Mouse (Mus musculus): ENCODE data around the gene Pomgnt1.

Pomgnt1 gene

DNA sequence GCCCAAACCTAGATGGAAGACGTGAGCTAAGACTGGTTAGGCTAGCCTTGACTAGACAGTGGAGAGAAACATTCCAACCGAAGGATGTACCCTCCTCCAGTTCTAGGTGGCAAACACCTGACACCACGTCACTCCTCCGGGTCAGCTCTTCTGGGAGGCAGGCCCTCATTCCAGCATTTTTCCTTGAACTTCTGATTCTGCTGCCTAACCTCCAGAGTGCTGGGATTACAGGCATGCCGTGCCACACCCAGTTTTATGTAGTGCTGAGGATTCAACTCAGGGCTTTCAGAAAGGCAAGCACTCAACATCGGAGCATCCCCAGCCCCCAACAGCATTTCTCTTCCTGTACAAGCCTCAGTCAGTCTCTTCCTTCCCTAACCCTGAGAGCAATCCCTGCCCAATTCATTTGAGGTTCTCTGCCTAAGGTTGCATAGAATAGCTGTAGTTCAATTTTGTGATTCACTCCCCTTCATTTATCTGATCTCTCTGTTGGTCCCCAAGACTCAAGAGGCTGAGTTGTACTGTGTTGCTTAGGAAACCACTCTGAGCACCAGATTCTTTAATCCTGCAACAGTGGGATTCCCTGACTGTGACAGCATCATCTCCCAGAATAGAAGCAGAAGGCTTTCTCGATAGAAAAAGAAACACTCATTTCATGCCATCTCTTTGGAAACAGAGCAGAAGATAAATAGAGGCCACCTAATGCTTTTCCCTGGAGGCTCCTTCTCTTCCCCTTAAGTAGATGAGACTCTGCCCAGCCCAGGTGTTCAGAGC lies 17.3 kb downstream of the Pomgnt1 start:
- no peak for DNase-seq

DNA sequence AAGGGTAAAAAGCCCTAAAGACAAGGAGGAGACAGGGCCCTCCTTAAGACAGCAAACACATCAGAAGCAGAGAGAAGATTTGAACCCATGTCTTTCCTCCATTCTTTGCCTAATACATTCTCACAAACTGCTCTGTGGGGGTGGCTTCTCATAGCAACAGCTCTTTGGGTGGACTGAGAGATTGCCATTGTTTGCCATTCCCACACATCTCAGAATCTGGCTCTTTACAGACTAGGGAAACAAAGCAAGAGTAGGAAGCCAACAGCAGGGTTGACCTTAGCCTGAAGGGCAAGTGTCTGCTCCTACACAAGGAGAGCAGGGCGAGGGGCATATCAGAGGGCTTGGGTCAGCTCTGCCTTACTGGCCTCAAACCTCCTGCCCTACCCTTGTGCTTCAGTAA lies 18.1 kb downstream of the Pomgnt1 start:
- no peak for DNase-seq

DNA sequence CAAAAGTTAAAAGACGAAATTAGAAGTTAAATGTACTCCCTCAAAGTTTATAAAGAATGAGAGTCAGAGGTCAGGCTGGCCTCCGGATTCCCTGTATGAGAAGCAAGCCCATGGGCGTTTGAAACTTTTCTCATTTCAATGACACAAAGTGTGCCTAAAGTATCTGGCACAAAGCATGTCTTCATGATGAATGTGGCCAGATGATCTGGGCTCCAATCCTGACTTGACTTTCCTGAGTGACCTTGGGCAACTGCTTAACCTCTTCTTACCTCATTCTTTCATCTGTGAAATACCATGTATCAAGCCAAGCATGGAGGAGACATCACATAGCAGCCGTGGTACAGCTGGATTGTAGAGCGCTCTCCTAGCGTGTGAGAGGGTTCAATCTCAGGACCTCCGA lies 18.6 kb downstream of the Pomgnt1 start:
- DNase-seq = no peak

DNA sequence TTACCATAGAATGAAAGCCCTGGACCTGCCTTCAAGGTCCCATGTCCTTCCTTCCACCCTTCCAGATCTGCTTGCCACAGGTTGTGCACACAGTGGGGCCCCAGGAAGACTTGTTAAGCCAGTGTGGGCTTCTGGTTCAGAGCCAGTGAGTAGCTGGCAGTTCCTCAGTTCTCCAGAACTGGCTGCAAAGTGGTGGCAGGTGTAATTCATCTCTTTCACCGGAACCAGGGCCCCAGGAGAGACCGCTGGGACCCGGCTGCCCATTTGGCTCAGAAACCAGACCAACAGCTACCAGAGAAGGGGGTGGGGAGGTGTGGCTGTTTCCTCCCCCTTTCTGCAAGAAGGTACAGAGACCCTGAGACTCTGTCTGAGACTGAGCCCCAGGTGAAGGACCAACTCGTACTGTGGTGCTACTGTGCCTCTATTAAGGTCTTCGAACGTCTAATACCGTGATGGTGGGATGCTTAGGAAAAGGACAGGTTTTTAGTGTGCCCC lies 19.7 kb downstream of the Pomgnt1 start:
- peak; percentile 99 for DNase-seq

DNA sequence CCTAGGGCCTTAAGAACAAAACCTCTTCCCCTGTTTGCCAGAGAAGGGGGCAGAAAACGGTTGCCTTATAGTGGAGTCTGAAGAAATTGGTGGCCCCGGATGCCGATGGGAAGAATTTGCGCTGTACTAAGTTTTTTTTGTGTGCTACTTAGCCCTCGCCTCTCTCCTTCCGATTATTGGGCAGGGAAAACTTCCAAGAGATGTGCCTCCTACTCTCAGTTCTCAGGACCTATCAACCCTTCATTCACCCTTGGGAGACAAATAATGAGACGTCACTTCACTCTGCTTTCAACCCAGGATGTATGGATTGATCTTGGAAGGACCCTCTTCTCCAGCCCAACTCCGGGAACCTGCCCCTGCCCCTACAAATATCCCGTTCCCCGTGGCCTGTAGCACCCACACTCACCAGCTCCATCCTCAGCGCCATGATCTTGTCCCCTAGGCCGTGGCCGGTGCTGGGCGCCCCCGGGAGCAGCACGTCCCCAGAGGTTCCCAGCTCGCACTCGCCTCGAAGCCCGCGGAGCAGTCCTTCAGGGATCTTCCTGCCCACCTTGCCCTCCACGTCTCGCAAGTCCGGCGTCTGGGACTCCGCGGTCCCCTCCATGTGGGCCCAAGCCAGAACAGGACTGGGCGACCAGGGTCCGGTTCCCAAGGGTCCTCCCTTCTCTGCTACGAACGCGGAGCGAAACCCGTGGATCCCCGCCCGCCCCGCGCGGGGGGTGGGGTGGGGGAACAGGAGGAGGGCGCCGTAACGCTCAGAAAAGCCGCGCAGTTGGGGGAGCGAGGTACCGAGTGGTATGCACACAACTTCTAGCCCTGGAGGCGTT lies 20.5 kb downstream of the Pomgnt1 start:
- peak; percentile 85 for DNase-seq

DNA sequence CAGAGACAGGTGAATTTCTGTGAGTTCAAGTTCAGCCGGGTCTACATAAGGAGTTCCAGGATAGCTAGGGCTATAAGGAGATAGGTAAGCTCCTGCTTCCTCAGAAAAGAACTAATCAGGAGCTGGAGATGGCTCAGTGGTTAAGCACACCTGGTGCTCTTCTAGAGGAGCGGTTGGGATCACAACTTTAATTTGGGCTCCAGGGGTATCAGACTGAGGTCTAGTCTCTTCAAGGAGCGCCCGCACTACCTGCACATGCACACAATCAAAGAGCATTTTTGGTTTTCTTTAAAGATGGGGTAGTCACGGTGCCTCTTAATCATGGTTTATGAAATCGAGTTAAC lies 26.1 kb downstream of the Pomgnt1 start:
- no peak for DNase-seq

DNA sequence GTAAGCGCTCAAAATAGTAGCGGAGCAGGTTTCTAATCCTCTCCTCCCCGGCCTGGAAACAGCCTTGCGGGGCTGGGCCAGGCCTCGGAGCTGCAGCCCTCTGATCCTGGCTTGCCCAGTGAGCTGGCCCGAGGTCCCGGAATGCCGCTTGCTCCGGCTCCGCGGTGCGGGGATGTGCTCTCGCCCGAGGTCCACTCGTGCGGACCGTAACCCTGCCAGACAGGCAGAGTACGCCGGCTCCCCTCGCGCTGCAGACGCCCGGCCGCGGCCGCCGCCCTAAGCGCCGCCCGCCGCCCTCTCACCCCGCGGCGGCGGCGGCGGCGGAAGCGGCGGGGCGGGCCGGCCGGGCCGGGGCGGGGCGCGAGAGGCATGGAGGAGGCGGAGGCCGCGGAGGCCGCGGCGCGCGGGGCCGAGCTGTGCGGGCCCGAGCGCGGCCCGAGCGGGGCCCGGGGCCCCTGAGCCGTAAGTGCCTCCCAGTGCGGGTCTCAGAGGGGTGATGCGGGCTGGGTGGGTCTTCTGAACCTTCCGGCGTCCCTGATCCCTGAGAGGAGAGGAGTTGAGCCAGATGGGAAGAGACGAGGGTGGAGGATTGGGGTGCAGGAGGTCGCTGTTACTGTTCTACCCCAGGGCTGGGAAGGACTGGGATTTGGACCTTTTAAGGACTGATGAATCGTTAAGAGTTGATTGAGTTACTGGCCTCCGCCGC lies 26.7 kb downstream of the Pomgnt1 start:
- peak; percentile 66 for DNase-seq

DNA sequence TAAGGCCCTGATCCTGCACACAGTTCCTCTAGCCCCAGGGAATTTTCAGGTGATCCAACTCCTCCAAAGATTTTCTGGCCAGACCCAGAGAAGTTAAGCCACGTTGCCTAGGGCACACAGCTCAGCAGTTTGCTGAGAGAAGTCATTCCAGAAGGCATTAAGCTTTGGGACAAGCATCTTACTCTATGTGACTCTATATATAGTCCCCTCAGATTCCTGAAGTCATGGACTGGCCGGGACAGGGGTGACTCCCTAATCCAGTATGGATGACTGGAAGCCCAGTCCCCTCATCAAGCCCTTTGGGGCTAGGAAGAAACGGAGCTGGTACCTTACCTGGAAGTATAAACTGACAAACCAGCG lies 27.2 kb downstream of the Pomgnt1 start:
- DNase-seq = no peak

DNA sequence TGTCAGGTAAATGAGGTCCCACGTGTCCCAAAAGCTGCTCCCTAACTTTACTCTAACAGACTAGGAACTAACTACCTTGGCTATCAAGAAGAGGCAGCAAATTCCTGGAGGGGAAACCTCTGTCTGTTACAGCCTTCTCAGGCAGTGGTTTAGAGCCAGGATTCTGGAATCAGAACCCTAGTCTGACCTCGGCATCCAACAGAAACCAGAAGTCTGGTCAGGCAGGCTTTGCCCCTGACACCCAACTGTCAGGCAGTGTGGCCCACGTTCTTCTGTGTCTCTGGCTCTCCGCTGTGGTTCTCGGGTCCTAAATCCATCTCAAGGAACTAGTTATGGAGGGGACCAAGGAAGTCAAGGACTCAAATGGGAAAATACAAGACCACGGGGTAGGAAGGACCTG lies 27.6 kb downstream of the Pomgnt1 start, which contains the start of gene Lurap1:
Gene Lurap1, minus strand, starts transcription at position 101 of the 400 bp plus-strand sequence.
- DNase-seq = no peak

DNA sequence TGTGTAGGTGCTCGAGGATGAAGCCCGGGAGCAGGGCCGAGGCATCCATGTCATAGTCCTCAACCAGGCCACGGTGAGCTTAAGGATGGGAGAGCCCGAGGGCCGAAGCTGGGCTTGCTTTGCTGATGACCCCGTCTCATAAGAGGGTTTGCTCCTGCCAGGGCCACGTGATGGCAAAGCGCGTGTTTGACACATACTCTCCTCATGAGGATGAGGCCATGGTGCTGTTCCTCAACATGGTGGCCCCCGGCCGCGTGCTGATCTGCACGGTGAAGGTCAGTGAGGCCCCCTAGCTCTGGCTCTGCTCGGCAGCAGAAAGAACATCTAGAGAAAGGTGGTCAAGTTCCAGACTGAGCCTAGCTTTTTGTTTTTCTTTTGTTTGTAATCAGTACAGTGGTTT lies 29.1 kb downstream of the Pomgnt1 start:
- no peak for DNase-seq

DNA sequence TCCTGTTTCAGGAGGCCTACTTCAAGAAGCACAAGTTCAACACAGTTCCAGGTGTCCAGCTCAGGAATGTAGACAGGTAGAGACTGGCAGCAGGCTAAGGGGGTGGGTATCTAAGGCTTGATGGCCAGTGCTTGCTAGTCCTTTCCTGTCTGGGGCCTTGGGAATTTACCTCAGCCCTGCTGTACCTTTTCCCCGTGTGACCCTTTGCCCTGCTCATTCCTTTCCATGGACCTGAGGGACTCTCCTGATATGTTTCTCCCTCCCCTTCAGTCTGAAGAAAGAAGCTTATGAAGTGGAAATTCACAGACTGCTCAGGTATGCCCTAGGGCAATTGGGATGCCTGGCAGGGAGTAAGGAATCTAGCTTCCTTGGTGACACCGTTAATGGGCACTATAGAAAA lies 34.2 kb downstream of the Pomgnt1 start:
- no peak for DNase-seq

DNA sequence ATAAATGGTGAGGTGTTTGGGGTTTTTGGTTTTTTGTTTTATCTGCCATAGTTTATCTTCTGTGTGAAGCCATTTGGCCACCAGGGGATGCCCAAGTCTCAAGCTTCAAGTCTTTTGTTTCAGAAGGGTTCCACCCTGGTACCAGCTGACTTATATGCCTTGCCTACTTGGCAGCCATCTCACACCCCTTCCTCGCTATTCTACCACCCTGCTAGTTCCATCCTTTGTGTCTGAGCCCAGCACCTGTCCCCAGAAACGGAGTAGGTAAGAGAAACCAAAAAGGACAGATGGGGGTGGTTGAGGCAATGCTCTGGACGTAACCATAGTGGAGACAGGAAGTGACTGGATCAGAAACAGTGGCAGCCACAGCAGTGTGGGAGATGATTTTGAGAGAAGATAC lies 36.3 kb downstream of the Pomgnt1 start:
- DNase-seq = no peak

DNA sequence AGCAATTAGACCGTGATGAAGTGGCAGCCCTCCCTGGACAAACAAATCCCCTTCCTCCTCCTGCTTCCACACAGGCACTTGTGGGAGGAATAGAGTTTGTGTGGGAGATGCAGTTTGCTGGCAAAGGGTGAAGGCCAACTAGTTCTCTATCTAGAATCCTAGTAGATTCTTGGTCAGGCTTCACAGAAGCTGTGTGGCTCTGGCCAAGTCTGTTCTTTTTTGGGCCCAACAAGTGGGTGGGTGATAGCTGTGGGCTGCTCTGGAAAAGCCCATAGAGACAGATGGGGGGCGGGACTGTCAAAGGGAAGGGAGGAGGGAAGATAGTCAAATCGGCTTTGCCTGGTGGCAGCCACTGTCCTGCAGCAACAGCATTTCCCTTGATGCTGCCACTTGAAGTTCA lies 37.1 kb downstream of the Pomgnt1 start:
- DNase-seq = no peak

DNA sequence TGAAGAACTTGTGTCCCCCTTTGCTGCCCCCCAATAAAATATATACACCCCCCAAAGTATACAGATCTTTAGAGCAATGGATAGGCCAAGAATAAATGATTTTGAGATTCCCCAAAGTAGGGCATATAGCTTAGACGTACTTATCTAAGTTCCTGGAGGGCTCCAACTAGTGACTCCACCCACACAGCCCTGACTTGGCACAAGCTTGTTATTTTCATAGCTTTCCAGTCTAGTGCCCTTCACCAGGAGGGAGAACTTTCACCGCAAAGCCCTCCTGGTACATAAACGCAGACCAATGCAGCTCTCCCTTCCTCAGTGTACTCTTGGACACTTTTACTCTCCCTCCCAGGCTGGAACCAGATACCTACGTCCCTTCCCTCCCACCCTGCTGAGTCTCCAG lies 38.5 kb downstream of the Pomgnt1 start:
- DNase-seq = no peak

DNA sequence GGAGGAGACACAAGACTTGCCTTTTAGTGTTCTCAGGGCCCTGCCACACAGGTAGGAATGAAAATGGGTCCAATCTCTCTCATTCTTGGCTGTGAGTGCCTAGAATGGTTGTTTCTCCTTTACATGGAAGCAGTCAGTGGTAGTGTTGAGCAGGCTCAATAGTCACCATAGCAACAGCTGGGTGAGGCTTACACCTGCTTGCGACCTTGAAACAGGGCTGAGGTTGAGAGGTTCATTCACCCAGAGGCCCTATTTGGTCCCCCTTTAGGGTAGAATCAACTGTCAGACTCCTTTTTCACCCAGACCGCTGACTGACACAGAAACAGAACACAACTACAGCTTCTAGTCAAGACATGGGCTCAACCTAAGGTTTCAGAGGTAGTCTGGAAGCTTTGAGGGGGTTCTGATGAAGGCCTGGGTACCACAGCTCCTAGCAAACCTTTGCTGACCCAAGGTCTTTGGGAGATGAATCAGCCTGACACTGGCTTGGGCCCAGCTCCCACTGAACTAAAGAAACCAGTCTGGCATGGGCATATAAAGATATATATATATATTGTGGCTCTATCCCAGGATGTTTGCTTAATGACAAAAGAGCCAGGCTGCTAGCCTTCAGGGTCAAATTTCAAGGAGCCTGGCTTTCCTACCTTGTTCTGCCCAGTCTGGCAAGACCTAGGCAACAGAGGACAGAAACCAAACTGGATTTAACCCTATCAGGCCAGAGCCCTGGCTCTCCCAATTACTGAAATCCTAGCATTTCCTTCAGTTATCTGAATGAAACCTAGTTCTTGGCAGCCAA lies 41.3 kb downstream of the Pomgnt1 start:
- DNase-seq = no peak

DNA sequence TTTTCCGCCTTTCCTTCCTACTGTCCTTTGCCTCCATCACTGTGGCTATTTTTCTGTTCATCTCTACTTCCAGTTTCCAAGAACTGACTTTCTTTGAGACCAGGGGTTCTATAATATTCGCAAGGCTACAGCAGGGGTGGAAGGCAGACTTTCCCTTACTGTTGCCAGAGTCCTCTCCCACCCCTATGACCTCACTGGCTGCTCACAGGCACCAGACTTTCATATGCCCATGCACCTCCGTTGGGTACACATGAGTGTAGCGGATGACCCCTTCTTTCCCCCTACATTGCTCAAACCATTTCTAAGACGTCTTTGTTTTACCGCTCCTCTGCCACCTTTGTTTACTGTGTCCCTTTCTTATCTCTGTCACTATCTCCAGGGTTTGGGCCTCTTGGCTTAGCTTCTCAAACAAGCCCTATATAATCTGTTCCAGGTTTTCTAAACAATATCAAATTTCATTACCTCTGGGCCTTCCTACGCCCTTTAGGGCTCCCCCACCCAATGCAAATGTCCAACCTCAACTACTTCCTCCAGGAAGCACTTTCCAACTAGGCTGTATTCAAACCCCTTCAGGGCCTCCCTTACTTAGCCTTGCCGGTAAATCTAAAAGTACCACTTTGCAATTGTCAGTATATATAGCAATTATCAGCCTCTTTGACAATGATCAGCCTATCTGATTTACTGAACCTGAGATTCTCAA lies 42.2 kb downstream of the Pomgnt1 start:
- no peak for DNase-seq

DNA sequence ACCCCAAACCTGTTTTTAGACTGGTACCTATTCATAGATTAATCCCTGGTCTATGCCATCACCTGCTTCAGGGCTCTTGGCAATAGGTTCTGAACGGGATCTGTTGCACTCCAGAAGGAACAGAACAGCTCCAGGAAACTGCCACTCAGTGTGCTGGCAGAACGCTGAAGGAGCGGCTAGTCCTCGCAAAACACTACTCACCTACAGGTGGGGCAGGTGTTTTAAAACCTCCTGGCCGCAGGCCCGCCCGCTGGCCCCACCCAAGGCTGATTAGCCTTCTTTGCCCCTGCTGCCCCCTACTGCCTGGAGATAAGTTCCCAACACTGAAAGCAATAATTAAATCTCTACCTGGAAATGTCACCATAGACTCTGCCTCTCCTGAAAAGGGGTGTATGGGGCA lies 43.8 kb downstream of the Pomgnt1 start, which contains the start of gene Tspan1:
Gene Tspan1, minus strand, starts transcription at position 198 of the 400 bp plus-strand sequence.
- DNase-seq = no peak

DNA sequence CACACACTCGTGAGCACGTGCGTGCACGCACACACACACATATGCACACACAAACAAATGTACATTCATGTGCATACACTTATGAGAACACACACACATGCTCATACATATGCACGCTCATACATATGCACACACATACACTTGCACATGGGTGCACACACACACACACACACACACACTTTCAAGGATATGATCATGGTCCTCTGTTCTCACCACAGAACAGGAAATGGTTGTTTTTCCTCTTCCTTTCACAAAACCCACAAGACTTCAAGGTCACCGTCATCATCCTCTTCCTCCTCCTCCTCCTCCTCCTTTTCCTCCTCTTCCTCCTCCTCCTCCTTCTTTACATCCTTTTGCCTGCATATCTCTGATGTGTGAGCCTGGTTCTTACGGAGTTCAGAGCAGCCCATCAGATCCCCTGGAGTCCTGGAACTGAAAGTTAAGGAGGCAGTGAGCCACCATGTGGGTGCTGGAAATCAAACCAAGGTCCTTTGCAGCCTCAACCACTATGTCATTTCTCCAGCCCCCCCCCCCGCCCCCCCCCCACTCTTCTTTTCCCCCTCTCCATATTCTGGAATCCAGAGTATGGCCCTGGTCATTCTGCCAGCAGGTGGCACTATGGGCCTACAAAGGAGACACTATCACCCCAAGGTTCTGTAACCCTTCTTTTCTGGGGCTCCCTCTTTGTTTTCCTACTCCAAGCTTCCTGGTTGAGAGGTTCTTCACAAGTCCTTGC lies 45.1 kb downstream of the Pomgnt1 start:
- DNase-seq = peak; percentile 79

DNA sequence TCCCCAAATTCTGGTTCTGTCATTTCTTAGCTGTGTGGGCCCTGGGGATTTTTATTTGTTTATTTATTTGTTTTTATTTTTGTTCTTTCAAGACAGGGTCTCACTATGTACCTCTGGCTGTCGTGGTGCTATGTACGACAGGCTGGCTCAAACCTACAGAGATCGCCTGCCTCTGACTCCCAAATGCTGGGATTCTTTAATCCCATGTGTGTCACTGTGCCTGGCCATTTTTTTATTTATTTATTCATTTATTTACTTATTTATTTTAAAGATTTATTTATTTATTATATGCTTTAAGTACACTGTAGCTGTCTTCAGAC lies 45.7 kb downstream of the Pomgnt1 start:
- DNase-seq = no peak

DNA sequence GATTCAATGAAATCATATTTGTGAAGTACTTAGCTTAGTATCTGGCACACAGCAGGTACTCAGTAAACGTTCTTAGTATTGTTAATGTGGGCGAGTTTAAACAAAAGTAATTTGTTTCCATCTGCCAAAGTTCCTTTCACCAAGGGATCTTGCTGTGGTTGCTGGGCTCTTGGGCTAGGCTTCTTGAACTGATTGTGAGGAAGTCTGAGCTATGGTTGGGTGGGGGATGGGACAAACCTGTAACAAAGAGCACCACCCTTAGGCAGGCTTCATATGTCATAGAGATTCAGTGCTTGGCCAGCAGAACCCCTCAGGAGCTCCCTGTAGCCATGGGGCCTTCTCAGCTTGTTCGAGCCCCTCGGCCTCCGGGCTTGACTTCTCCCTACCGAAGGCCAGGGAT lies 49.4 kb downstream of the Pomgnt1 start, which contains the start of the genes 1700042G07Rik and Gm49337:
Gene 1700042G07Rik, plus strand, starts transcription at position 301 of the 400 bp plus-strand sequence.
Gene Gm49337, plus strand, starts transcription at position 313 of the 400 bp plus-strand sequence.
- DNase-seq = no peak

DNA sequence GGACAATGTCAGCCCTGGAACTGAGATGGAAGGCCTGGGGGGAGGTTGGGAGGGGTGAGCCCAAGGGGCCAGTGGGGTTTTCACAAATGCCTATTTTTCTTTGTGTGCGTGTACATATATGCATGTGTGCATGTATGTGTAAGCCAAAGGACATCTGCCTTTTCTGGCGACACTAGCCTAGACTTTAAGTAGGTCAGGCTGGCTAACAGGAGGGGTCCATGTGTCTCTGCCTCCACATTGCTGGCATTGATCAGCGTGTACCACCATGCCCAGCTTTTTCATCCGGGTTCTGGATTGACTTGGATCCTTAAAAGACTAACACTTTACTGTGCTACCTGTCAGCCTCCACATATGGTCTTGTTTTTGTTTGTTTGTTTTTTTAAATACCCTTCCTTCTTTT lies 50.1 kb downstream of the Pomgnt1 start:
- DNase-seq = no peak
